Mouse (Mus musculus) liver, postnatal 0 days (tissue): ENCODE measurements around the gene Map3k7.

Experiments used
- CTCF ChIP-seq: sonication (generic); IDR thresholded peaks from 2 replicates; pipeline ENCODE4 v1.5.1; 2016; ENCODE audit warnings: antibody characterized with exemption, low read depth
- EP300 ChIP-seq: IDR thresholded peaks from 2 replicates; pipeline ENCODE4 v1.6.1; 2016; ENCODE audit warnings: antibody characterized with exemption, low read depth, mild to moderate bottlenecking

DNA sequence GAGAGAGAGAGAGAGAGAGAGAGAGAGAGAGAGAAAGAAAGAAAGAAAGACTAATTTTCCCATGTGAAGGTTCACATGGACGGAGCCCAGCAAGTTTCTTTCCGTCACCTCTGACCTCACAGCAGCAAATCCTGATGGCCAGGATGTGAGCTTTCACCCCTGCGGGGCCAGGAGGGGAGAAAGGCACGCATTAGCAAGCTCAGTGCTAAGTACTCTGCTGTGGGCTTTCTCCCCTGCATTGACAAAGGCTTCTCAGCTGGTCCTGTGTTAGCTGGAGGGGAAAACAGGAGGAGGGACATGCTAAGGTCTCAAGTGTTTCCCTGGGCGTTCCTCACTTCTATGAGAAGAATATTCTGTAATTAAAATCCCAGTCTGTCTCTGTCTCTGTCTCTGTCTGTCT is 81.3 kb downstream of the Map3k7 start:
- TF ChIP-seq CTCF (no peak), EP300 (no peak)
